Mouse (Mus musculus) Patski (cell line): Measurements from ENCODE around the gene Ano6. TPM values are rescaled to one million over a fixed set of nuclear protein-coding genes. Genes with fewer than 3 reads are reported as not detected.

Experiments
- ATAC-seq: fragments of 100-300 bp; one replicate; pipeline ENCODE4 v1.8.0; 2021
- CTCF ChIA-PET: fragments of 350-600 bp; sonication (Branson Sonifier 250); formaldehyde crosslinking; loops from one replicate; lab custom pipeline; 2022; ENCODE audit warnings: inconsistent platforms; lab: Charles Lee
- POLR2A ChIA-PET: fragments of 350-600 bp; sonication (Branson Sonifier 250); formaldehyde crosslinking; loops from one replicate; lab custom pipeline; 2022; ENCODE audit warnings: antibody characterized with exemption, inconsistent platforms; lab: Charles Lee
- DNase-seq: peaks from one replicate; pipeline ENCODE4 v3.0.0-alpha.2; 2011; ENCODE audit warnings: low read depth, low spot score
- H3K27me3 ChIP-seq: fragments of 371-371 bp; one replicate; pipeline ENCODE4 v1.5.1; 2021
- CTCF ChIP-seq: fragments of 100-300 bp; IDR thresholded peaks from one replicate; pipeline ENCODE4 v1.5.1; 2021
- in situ Hi-C: fragments of 300-500 bp; cut with MboI; formaldehyde crosslinking; loops from 3 replicates; pipeline ENCODE4 v1.11.1; 2018; ENCODE audit warnings: low pct_unique_long_range_greater_than_20kb, mixed read lengths
- polyA plus RNA-seq: library from polyadenylated mRNA; unstranded; gene quantifications from one replicate; pipeline ENCODE4 v1.2.3, GENCODE M21; 2021

The Ano6 gene
- polyA plus RNA-seq, 1 experiment from 2014 or later = 184 TPM

GRCm38 (mm10) chr15:95849513-95850411 is 59.1 kb downstream of the Ano6 start:
- no peak for TF ChIP-seq CTCF
- ChIA-PET CTCF (interaction anchor here (1.8 kb wide), 1 partner anchor 10 kb away, joined by 6 read pairs; no protein-coding TSS in a partner anchor), POLR2A (no interaction called here)
- in situ Hi-C loops = loop anchor here (10.0 kb wide), 1 partner anchor 435 kb away; the partner anchor contains the start of gene Arid2
- ATAC-seq (no peak), DNase-seq (no peak)
- H3K27me3 ChIP-seq = no peaks in the 10 kb centered on the region

GRCm38 (mm10) chr15:95850546-95850945 is 59.9 kb downstream of the Ano6 start:
- in situ Hi-C loops = no loop called here

GRCm38 (mm10) chr15:95855051-95855844 is 64.6 kb downstream of the Ano6 start:
- in situ Hi-C loops = no loop called here
- ChIA-PET CTCF (no interaction called here), POLR2A (no interaction called here)
- no peak for ATAC-seq
- DNase-seq = no peak
- no peaks in the 10 kb centered on the region for H3K27me3 ChIP-seq
- TF ChIP-seq CTCF = peak; percentile 53

More at GRCm38 (mm10) chr15:95850546-95850945, 59.9 kb downstream of the Ano6 start:
- no peak for DNase-seq
- no peak for ATAC-seq
- CTCF ChIA-PET = interaction anchor here (1.8 kb wide), 1 partner anchor 9 kb away, joined by 6 read pairs; no protein-coding TSS in a partner anchor
- POLR2A ChIA-PET = no interaction called here
- TF ChIP-seq CTCF = no peak
- no peaks in the 10 kb centered on the region for H3K27me3 ChIP-seq

- in situ Hi-C loops = no loop called here
- DNase-seq (no peak), ATAC-seq (no peak)
- CTCF ChIA-PET = interaction anchor here (1.6 kb wide), 1 partner anchor 11 kb away, joined by 4 read pairs; no protein-coding TSS in a partner anchor
- no peak for TF ChIP-seq CTCF
- POLR2A ChIA-PET = no interaction called here
- no peaks in the 10 kb centered on the region for H3K27me3 ChIP-seq
Measured at GRCm38 (mm10) chr15:95855953-95856352, 65.3 kb downstream of the Ano6 start.

- no peak for TF ChIP-seq CTCF
- ChIA-PET CTCF (interaction anchor here (0.9 to 1.6 kb wide), 3 partner anchors 8 to 82 kb away, joined by 3 to 4 read pairs (median 3); no protein-coding TSS in a partner anchor), POLR2A (no interaction called here)
- ATAC-seq (no peak), DNase-seq (no peak)
- in situ Hi-C loops = no loop called here
- H3K27me3 ChIP-seq = no peaks in the 10 kb centered on the region
Measured at GRCm38 (mm10) chr15:95856684-95857595, 66.3 kb downstream of the Ano6 start.

GRCm38 (mm10) chr15:95858876-95859655 is 68.4 kb downstream of the Ano6 start:
- no peak for ATAC-seq
- TF ChIP-seq CTCF = no peak
- in situ Hi-C loops = no loop called here
- no peak for DNase-seq
- POLR2A ChIA-PET = no interaction called here
- CTCF ChIA-PET = interaction anchor here (0.9 to 2.1 kb wide), 4 partner anchors 8 to 38 kb away, joined by 3 to 6 read pairs (median 3); no protein-coding TSS in a partner anchor
- H3K27me3 ChIP-seq = no peaks in the 10 kb centered on the region

- ChIA-PET CTCF (interaction anchor here (1.1 kb wide), 1 partner anchor 18 kb away, joined by 3 read pairs; no protein-coding TSS in a partner anchor), POLR2A (no interaction called here)
- no peak for ATAC-seq
- no peaks in the 10 kb centered on the region for H3K27me3 ChIP-seq
- in situ Hi-C loops = no loop called here
- no peak for TF ChIP-seq CTCF
- no peak for DNase-seq
Measured at GRCm38 (mm10) chr15:95863865-95864660, 73.4 kb downstream of the Ano6 start.

- CTCF ChIA-PET = no interaction called here
- in situ Hi-C loops = no loop called here
Measured at GRCm38 (mm10) chr15:95865311-95866100, 74.9 kb downstream of the Ano6 start.

More at GRCm38 (mm10) chr15:95865311-95866100, 74.9 kb downstream of the Ano6 start:
- TF ChIP-seq CTCF = no peak
- H3K27me3 ChIP-seq = no peaks in the 10 kb centered on the region
- ATAC-seq = no peak
- DNase-seq = no peak
- POLR2A ChIA-PET = no interaction called here
